Comparison of ENCODE assay signal across 14 mouse cellular contexts in the genomic region with DNA sequence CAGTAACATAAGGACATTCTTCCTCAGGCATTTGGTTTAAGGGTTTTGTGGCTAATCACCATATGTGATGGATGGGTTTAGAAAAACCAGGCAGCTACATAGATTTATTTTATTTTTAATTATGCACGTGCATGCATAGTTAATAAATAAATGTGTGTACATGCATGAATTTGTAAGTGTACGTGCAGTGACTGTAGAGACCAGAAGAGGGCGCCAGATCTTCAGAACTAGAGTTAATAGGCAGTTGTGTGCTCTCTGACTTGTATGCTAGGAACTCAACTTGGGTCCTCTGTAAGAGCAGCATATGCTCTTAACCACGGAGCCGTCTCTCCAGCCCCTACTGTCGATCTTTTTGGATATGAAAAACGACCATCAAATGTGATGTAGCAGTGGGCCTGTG. TPM values are rescaled to one million over a fixed set of nuclear protein-coding genes. Genes with fewer than 3 reads are reported as not detected.
DNase-seq lines count a peak whose midpoint lies in the region; ATAC-seq and TF ChIP-seq lines count a peak whose summit lies in the region.
"Had no signal": no experiment of that assay in that cellular context is flagged by ENCODE, and none has a peak within 500 bp of the region (broad histone marks: within the 10 kb centered on the region; RNA-seq: fewer than 3 reads in every experiment).

No protein-coding gene starts in this region.

- H3K4me3 ChIP-seq in forebrain, postnatal 0 days (ENCODE audit: low read depth, low read length): no peak overlapping the region
- no peak overlapping the region for H3K4me3 ChIP-seq in forebrain, embryonic 16.5 days (replicated peaks; ENCODE audit: low read length)
- no peak overlapping the region for H3K4me3 ChIP-seq in lung, embryonic 14.5 days (ENCODE audit: low read depth, low read length)
- H3K4me3 ChIP-seq in ES-Bruce4 (ENCODE audit: low read depth, low read length): no peak overlapping the region
- no peak overlapping the region for H3K4me3 ChIP-seq in kidney, embryonic 14.5 days (ENCODE audit: low read length)
- H3K4me3 ChIP-seq: embryonic facial prominence, embryonic 10.5 days; limb, embryonic 15.5 days had no signal

- H3K27ac ChIP-seq in forebrain, postnatal 0 days (ENCODE audit: low read depth, low read length): no peak overlapping the region
- H3K27ac ChIP-seq in forebrain, embryonic 16.5 days (ENCODE audit: low read length): no peak overlapping the region
- no peak overlapping the region for H3K27ac ChIP-seq in lung, embryonic 14.5 days (ENCODE audit: low read depth)
- H3K27ac ChIP-seq in ES-Bruce4 (ENCODE audit: insufficient read depth, low read length): no peak overlapping the region
- H3K27ac ChIP-seq in kidney, embryonic 14.5 days (ENCODE audit: low read depth, low read length): no peak overlapping the region
- H3K27ac ChIP-seq: embryonic facial prominence, embryonic 10.5 days; hindbrain, embryonic 14.5 days; limb, embryonic 15.5 days had no signal

- DNase-seq in forebrain, postnatal 0 days: no peak
- peak; percentile 34 for DNase-seq in lung, embryonic 14.5 days
- no peak for DNase-seq in lung, postnatal 25 days (ENCODE audit: low spot score)
- DNase-seq in c-Kit-positive CD71-negative TER-119-negative erythroid progenitor cells, embryonic 14.5 days (ENCODE audit: low read depth): peak; percentile 10
- DNase-seq in right cerebral cortex, postnatal 25 days: no peak
- DNase-seq: kidney, postnatal 10 days had no signal

- no peak for ATAC-seq in forebrain, postnatal 0 days
- no peak for ATAC-seq in forebrain, embryonic 16.5 days
- no peak for ATAC-seq in lung, embryonic 14.5 days (ENCODE audit: insufficient read depth)
- ATAC-seq in kidney, embryonic 14.5 days (ENCODE audit: low FRiP score, low TSS enrichment): no peak

- H3K4me1 ChIP-seq in forebrain, postnatal 0 days (ENCODE audit: insufficient read depth): no peaks in the 10 kb centered on the region
- peaks cover 4% of the 10 kb centered on the region; the same call in 1 of the 2 replicates for H3K4me1 ChIP-seq in forebrain, embryonic 16.5 days (replicated peaks; ENCODE audit: control insufficient read depth, insufficient read depth, low read length)
- no peaks in the 10 kb centered on the region for H3K4me1 ChIP-seq in lung, embryonic 14.5 days (ENCODE audit: insufficient read depth)
- no peaks in the 10 kb centered on the region for H3K4me1 ChIP-seq in ES-Bruce4 (ENCODE audit: control insufficient read depth, insufficient read depth, low read length)
- H3K4me1 ChIP-seq in kidney, embryonic 14.5 days (ENCODE audit: control insufficient read depth, insufficient read depth, low read length): no peaks in the 10 kb centered on the region
- H3K4me1 ChIP-seq: embryonic facial prominence, embryonic 10.5 days; limb, embryonic 15.5 days had no signal

- TF ChIP-seq POLR2A in ES-Bruce4 (IDR thresholded peaks at IDR 0.05; ENCODE audit: insufficient read depth, low read length): no peak

- no peaks in the 10 kb centered on the region for H3K27me3 ChIP-seq in forebrain, postnatal 0 days (ENCODE audit: insufficient read depth, low read length)
- no peaks in the 10 kb centered on the region; the same call in 1 of the 2 replicates for H3K27me3 ChIP-seq in forebrain, embryonic 16.5 days (replicated peaks; ENCODE audit: control insufficient read depth, insufficient read depth, low read length)
- H3K27me3 ChIP-seq in lung, embryonic 14.5 days (ENCODE audit: insufficient read depth, low read length): no peaks in the 10 kb centered on the region
- no peaks in the 10 kb centered on the region for H3K27me3 ChIP-seq in ES-Bruce4 (ENCODE audit: control insufficient read depth, insufficient read depth, low read length, poor library complexity, severe bottlenecking)
- H3K27me3 ChIP-seq in kidney, embryonic 14.5 days (ENCODE audit: control insufficient read depth, insufficient read depth, low read length): no peaks in the 10 kb centered on the region

- TF ChIP-seq CTCF in forebrain, postnatal 0 days (IDR thresholded peaks at IDR 0.05; ENCODE audit: low read depth): peak; percentile 37
- TF ChIP-seq CTCF in lung, embryonic 14.5 days (IDR thresholded peaks at IDR 0.05; ENCODE audit: low read depth): 0 out of 2 replicates have a peak, but pooled peaks have one; percentile 30
- peak; percentile 3 for TF ChIP-seq CTCF in ES-Bruce4 (IDR thresholded peaks at IDR 0.05; ENCODE audit: low read depth, low read length)

- WGBS in forebrain, postnatal 0 days: 68% methylated on average over 7 of the region's 7 CpGs
- 70% methylated on average over 7 of the region's 7 CpGs for WGBS in forebrain, embryonic 16.5 days
- 59% methylated on average over 7 of the region's 7 CpGs for WGBS in lung, embryonic 14.5 days
- 71% methylated on average over 7 of the region's 7 CpGs for WGBS in kidney, embryonic 14.5 days

- H3K9me3 ChIP-seq in forebrain, postnatal 0 days (ENCODE audit: low read length): no peaks in the 10 kb centered on the region
- H3K9me3 ChIP-seq in forebrain, embryonic 16.5 days (ENCODE audit: control insufficient read depth, low read length): no peaks in the 10 kb centered on the region
- H3K9me3 ChIP-seq in lung, embryonic 14.5 days (ENCODE audit: low read depth, low read length): no peaks in the 10 kb centered on the region
- H3K9me3 ChIP-seq in ES-Bruce4 (replicated peaks; ENCODE audit: control insufficient read depth, insufficient read depth, low read length, poor library complexity, severe bottlenecking): no peaks in the 10 kb centered on the region
- no peaks in the 10 kb centered on the region for H3K9me3 ChIP-seq in kidney, embryonic 14.5 days (ENCODE audit: control insufficient read depth, low read length)
- H3K9me3 ChIP-seq: limb, embryonic 15.5 days had no signal

- H3K36me3 ChIP-seq in forebrain, postnatal 0 days (ENCODE audit: insufficient read depth): no peaks in the 10 kb centered on the region
- H3K36me3 ChIP-seq in forebrain, embryonic 16.5 days (ENCODE audit: control insufficient read depth, insufficient read depth): no peaks in the 10 kb centered on the region
- H3K36me3 ChIP-seq in lung, embryonic 14.5 days (ENCODE audit: insufficient read depth): no peaks in the 10 kb centered on the region
- no peaks in the 10 kb centered on the region for H3K36me3 ChIP-seq in ES-Bruce4 (ENCODE audit: control insufficient read depth, insufficient read depth, low read length, poor library complexity, severe bottlenecking)
- H3K36me3 ChIP-seq in kidney, embryonic 14.5 days (ENCODE audit: control insufficient read depth, insufficient read depth, low read length): no peaks in the 10 kb centered on the region
- H3K36me3 ChIP-seq: embryonic facial prominence, embryonic 10.5 days; limb, embryonic 15.5 days had no signal

- no peak overlapping the region for H3K4me2 ChIP-seq in forebrain, postnatal 0 days (ENCODE audit: low read depth)
- no peak overlapping the region for H3K4me2 ChIP-seq in forebrain, embryonic 16.5 days (ENCODE audit: low read length)
- no peak overlapping the region for H3K4me2 ChIP-seq in lung, embryonic 14.5 days
- H3K4me2 ChIP-seq in kidney, embryonic 14.5 days (replicated peaks; ENCODE audit: low read depth, low read length): no peak overlapping the region
- H3K4me2 ChIP-seq: heart, embryonic 11.5 days; hindbrain, embryonic 14.5 days; limb, embryonic 15.5 days had no signal

- no peak overlapping the region for H3K9ac ChIP-seq in forebrain, postnatal 0 days
- no peak overlapping the region for H3K9ac ChIP-seq in forebrain, embryonic 16.5 days (replicated peaks; ENCODE audit: low read depth, low read length)
- no peak overlapping the region for H3K9ac ChIP-seq in lung, embryonic 14.5 days
- H3K9ac ChIP-seq in ES-Bruce4 (ENCODE audit: low read depth, poor library complexity, severe bottlenecking): no peak overlapping the region
- H3K9ac ChIP-seq in kidney, embryonic 14.5 days (ENCODE audit: low read depth, low read length): no peak overlapping the region
- H3K9ac ChIP-seq: hindbrain, embryonic 14.5 days; limb, embryonic 15.5 days had no signal

- TF ChIP-seq EP300 in ES-Bruce4 (IDR thresholded peaks at IDR 0.05; ENCODE audit: insufficient read depth, low read depth, low read length): no peak

RNA-seq across cellular contexts. Expression of gene Asb18, which starts 1.6 kb away (rescaled TPM):
- total RNA-seq in forebrain, postnatal 0 days (2014; rRNA removed): 0.54 and 1.4 TPM in 2 replicates
- polyA plus RNA-seq in forebrain, postnatal 0 days (2015; fragmentation: Nextera tagmentation; extraction: Ambion mirVana): 0.13 and 0.33 TPM in 2 replicates
- polyA plus RNA-seq in forebrain, embryonic 16.5 days (2015; fragmentation: Nextera tagmentation; extraction: Ambion mirVana): 0.14 and 0.33 TPM in 2 replicates
- 0.11 TPM in 1 of 2 replicates, not detected in the other for polyA plus RNA-seq in lung, embryonic 14.5 days (2014; fragmentation: Nextera tagmentation; extraction: Ambion mirVana)
- polyA plus RNA-seq in ES-Bruce4 (2011; ENCODE audit: insufficient read depth, insufficient read length, low read depth, missing spikeins): not detected in 2 replicates
- polyA plus RNA-seq in kidney, embryonic 14.5 days (2014; fragmentation: Nextera tagmentation; extraction: Ambion mirVana): not detected in 2 replicates
- total RNA-seq: megakaryocyte progenitor cell, adult 5-6 weeks had no signal

Comparison
In these comparisons a context has a peak if more than half of its experiments do, and no peak if none do; other contexts are left out.
1. DNase-seq: peak in lung, embryonic 14.5 days (single experiment) and c-Kit-positive CD71-negative TER-119-negative erythroid progenitor cells, embryonic 14.5 days (single experiment); none in forebrain, postnatal 0 days (single experiment), lung, postnatal 25 days (single experiment) and right cerebral cortex, postnatal 25 days (single experiment).
2. Peak in every context shown above with its lines, with median percentiles within 50 percentile points of each other: CTCF ChIP-seq.